Mouse (Mus musculus): ENCODE measurements around the gene Sh3bgrl.
"Not testable (repeated sequence)": the region's sequence is repeated elsewhere in the genome, so short reads cannot be mapped to it uniquely, and the experiment has no call there.

The Sh3bgrl gene

DNA sequence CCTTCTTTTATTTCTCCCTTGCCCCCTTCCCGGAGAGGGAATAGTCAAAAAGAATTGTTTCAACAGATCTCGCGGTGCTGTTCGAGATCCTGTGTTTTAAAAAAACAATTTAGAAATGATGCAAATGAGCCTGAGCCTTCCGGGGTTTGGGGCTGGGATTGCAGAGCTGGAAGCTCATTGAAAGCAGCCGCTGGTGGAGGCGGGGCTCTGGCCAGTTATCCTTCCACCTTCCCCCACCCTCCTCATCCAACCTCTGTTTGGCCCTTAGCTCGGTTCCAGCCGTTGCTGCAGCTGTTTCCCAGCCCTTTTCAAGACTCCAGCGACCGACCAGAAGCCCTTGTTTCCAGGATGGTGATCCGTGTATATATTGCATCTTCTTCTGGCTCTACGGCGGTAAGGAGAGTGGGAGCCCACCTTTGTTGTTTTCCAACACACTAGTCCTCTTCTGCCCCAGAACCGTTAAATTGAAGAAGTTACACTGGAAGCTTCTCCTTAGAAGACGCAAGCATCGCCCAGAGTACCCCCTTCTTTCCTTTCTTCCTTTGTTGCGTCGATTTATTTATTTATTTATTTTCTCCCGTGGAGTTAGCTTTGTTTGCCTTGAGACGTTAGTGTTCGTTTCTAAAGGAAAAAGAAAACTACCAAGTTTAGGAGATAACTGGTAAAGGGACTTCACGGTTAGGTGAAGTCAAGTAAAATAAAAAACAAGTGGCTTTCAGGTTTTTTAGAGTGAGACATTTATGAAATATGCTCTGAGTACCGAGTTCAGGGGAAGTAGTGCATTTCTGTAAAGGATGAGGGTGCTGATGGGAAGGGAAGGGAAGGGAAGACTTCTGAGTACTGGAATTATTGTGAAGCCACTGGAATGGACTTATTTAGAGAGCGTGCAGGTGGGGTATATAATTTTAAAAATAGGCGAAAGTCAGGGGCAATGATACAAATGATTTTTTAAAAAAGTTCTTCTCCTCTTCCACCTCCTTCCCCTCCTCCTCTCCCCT is at the start of gene Sh3bgrl:
Gene Sh3bgrl (plus strand): TSS at position 121 of the 998 bp plus-strand sequence.
- DNase-seq (ENCODE audit: low spot score), result peak; percentile 58

DNA sequence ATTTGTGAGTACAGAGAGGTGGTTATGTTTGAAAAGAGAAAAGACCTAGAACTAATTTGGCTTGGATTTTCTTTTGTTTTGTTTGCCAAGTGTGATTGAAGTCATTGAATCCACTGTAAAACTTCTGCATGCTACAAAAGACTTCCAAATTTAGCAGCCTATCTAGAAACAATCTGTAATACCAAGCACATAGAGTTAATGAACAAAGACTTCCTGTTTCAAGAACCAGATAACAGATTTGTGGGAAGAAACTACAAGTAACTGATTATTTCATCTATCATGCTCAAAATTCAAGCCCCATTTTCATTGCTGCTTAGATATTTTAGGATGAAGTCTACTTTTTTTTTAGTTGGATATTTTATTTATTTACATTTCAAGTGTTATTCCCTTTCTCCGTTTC is 47.4 kb upstream of the Sh3bgrl start:
- no peak for DNase-seq (ENCODE audit: low spot score)

DNA sequence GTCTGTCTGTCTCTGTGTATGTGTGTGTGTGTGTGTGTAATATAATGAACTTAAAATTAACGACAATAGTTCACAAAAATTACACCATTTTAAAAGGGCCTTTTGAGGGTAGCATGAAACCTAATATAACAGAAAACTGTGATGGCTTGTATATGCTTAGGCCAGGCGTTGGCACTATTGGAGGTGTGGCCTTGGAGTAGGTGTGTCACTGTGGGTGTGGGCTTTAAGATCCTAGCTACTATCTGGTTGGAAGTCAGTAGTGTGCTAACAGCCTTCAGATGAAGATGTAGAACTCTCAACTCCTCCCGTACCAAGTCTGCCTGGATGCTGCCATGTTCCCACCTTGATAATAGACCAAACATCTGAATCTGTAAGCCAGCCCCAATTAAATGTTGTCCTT is 23.4 kb upstream of the Sh3bgrl start:
- DNase-seq (ENCODE audit: low spot score), result no peak

DNA sequence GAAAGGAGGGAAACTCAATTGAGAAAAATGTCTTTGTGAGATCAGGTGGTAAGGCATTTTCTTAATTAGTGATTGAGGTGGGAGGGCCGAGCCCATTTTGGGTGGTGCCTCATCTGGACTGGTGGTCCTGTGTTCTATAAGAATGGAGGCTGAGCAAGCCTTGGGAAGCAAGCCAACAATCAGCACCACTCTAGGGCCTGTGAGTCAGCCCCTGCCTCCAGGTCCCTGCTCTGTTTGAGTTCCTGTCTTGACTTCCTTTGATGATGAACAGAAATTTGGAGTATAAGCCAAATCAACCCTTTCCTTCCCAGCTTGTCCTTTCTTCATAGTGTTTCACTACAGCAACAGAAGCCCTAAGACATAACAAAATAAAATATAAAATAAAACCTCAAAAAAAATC is 19.4 kb upstream of the Sh3bgrl start:
- no peak for DNase-seq (ENCODE audit: low spot score)

DNA sequence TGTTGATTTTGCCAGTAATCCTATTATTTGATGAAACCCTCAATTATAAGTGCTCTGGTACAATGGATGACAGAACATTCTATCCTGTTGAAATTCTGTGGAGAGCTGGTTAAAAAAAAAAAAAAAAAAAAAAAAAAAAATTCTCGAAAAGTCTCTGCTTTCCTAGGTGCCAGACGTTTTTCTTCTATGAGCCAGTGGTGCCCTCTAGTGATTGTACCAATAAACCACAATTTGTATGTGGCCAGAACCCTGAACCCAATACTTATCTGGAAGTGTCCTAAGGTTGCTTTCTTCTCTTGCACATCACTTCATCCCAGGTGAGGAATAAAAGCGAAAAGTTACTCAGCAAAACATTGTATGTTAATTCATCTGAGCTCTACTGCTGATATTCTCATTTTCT is 18.8 kb upstream of the Sh3bgrl start:
- peak; percentile 5 for DNase-seq (ENCODE audit: low spot score)

DNA sequence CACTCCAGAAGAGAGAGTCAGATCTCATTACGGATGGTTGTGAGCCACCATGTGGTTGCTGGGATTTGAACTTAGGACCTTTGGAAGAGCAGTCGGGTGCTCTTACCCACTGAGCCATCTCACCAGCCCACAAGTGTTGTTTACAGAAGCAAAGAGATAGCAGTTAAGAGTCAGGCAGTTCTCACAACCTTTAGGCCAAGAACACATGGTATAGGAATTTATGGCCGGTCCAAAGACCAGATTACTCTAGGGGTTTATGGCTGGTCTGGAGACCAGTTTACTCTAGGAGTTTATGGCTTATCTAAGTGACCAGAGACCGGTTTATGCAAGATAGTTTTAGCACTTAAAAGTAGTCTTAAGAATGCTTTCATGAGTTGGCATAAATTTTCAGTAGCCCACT is 15.8 kb upstream of the Sh3bgrl start:
- DNase-seq (ENCODE audit: low spot score), result not testable (repeated sequence)

DNA sequence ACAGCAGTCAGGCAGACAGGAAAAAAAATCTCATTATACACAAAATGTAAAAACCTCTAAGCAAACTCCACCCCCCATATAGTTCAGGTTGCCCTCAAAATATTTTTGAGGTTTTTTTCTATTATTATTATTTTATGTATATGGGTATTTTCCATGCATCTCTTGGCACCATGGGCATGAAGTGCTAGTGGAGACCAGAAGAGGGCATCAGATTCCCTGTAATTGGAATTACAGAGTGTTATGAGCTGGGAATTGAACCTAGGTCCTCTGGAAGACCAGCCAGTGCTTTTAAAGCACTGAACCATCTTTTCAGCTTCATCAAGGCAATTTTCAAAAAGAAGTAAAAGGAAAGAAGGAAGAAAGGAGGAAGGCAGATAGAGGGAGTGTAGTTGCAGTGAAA is 8.1 kb upstream of the Sh3bgrl start:
- DNase-seq (ENCODE audit: low spot score), result no peak

DNA sequence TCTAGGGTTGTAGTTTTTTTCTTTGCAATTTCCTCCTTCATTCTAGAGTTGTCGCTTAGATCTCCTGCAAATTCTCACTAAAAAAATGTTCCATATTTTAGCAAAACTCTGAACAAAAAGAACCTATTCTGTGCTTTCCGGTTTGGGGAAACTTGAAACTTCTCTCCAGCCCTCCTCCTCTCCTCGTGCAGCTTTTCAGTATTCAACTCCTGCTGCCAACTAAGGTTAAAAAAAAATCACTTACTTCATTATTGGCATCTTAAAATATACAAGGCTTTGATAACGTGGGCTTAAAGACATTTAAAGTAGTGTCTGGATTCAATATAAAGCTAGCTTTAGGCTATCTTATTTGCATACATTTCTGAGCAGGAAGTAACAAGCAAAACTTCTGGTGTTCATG is 365 bp upstream of the Sh3bgrl start:
- no peak for DNase-seq (ENCODE audit: low spot score)

DNA sequence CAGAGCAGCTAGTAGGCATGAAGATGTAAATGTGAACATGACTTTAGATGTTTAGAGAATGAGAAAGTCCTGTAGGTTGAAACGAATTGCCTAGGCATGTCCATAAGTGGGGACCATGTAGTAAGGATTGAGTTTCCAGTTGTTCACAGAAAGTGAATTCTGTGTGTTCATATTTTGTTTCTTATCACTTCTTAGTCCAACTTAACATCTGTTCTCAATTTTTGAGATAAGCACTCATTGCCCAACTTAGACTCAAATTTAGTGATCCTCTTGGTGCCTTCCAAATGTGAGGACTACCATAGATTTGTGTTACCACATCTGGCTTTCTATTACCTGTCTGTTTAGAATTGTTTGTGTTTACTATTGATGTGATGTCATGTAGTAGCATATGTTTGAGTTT is 3.3 kb downstream of the Sh3bgrl start:
- DNase-seq (ENCODE audit: low spot score), result no peak

DNA sequence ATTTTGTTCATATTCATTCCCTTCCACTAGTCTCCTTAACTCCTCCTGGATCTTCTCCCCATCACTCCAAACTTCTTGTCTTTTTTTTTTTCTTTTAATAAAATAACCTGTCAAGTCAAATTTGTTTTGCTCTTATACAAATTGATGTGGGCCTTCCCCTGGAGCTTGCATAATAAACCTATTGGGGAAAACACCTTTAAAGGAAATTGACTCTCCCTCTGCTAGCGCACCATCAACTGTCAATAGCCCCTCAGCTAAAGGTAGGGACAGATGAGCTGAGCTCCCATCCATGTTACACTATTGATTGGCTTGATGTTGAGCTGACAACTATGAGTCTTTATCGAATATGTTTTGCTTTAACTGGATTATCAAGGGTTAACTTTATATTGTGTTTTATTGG is 5.3 kb downstream of the Sh3bgrl start:
- DNase-seq (ENCODE audit: low spot score), result no peak

DNA sequence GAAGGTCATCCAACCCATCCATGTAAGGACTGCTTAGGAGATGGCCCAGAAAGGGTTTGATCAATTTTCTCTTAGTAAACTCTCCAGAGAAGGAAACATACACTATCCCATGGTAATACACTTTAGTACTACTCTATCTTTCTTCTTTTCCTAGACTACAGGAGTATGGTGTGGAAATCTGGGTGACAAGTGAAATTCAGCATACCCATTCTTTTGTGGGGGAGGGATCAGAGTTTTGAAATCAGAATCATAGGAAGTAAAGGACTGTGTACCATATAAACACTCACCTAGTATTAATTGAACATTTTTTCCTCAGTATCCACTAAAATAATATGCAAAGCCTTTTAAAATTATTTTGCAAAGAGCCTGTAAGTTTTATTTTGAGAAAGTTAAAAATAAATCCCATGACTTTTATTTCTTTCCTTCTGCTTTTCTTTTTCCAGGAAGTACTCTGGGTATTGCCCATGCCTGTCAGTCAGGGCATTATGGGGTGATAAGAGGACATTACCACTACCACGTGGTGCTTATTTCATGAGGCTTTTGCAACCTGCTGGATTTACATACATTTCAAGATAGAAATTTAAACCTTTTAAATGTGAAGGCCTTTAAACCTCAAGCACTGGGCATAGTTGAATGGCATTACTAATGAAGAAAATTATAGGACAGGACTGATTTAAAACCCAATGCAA is 13.1 kb downstream of the Sh3bgrl start:
- DNase-seq (ENCODE audit: low spot score), result no peak

DNA sequence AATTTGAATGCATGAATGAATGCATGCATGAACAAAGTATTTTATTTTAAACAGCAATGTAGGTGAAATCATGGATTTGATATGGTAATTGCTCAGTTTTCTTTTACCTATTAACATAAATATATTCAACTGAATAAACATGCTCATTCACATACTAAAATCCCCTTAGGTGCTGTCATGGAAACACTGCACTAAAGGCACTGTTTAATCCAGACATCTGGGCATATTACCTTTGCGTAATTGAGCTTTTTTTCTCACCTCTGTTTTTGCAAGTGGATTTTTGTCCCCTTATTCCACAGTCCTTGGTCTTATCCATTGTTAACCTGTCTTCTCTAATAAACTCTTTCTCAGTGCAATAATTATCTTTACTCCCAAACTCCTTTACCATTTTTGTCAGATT is 17.7 kb downstream of the Sh3bgrl start:
- no peak for DNase-seq (ENCODE audit: low spot score)

DNA sequence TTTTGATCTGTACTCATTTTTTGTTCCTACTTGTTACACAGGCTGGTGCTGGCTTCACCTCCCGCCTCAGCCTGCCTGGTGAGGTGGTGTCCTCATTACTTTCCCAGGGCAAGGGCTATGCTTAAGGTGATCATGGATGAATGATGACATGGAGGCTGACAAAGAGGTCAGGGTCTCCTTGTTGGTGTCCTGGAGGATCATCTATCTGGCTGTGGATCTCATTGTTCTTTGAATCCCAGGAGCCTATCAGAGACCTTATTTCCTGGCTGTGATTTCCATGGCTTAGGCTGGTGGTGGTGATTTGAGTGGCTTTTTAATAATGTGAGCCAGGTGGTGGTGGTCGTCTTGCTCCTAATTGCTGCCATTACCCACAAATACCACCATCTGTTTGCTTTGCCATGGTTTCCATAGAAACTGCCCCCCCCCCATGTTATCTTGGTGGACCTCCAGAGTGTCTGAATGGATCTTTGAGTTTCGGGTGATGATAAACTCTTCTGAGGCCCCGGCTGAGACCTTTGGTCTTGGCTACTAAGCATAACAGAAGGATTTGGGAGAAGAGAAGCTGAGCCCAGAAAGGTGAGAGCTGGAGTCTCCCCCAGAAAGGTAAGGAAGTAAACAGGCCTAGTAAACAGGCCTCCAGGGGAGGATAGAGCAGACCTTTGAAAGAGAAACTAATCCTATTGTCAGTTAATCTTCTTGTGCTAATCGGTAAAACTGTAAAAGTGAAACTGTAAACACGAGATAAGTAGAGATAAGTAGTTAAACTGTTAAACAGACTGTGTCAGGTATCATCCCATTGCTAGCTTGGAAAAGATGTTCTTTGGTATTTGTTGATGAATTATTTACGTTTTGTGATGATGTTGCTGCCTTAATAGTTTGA is 18.5 kb downstream of the Sh3bgrl start:
- DNase-seq (ENCODE audit: low spot score), result no peak

DNA sequence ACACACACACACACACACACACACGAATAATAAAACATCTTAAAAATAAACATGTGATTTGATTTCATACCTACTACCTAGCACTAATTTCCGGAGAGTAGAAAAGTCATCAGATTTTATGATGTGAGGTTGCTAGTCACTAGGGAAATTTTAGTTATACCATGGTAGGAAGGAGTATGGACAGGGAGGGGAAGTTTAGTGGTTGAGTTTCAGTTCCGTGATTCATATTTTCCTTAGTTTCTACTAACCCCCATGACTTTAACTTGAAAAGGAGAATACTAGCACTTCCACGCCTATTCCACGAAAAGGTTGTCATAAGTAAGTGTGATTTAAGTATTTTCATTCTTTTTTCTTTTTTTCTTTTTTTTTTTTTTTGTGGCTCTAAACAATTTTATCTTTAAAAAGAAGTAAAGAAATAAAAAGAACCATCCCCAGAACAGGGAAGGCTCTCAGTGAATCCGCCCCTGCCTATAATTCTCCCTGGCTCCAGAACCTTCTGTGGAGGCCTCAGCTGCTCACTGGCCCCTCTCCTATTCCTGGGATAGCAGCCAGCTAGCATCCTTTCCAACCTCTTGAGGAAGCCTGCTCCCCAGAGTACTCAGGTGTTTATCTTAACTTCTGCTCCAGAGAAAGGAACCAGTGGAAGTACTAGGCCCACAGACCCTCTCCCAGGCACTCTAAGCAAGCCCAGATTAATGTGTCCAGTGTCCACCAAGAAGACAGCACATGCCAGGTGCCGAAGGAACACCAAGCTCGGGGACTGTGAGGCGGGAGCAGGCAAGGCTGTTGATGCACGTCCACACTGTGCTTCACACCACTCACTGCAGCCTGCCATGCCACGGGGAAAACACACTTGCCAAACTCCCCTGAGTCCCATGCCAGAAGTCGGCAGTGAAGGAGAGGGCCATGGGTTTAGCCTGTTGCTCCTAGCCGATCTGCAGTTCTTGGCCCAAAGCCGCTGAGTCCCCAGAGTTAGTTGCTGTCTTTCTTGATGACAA is 25.0 kb downstream of the Sh3bgrl start:
- DNase-seq (ENCODE audit: low spot score), result no peak

DNA sequence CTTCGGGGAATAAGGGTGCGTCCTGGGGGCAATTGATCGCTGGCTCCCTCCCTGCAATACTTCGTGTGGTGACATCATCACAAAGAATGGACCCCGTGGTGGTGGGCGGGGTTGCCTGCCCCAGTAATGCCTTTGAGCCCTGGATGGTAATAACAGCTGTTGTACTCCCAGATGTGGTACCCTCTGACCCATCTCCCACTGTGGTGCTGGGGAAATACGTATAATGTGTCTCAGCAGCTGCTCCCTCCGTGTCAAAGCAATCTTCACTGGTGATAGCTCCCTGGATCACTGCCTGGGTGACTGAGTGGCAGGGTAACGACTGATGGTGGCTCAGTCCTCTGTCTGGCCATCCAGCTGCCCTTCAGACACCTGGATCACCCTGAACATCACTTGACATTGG is 26.0 kb downstream of the Sh3bgrl start:
- no peak for DNase-seq (ENCODE audit: low spot score)

DNA sequence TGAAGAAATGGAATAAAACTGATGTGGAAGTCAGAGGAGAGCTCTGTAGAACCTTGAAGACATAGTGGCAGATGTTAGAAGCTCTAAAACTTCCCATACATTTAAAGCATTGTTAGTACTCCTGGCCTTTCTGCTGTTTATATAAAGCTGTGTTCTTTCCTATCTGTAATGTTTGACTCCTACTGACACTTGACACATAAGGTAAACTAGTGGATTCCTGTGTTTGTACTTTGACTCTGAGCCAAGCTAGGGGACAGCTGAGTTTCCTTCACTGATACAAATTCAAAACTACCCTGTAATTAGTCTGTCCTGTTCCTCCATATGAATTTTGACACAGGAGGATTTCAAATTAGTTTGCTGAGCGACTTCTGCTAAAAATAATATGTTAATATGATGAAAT is 27.5 kb downstream of the Sh3bgrl start:
- no peak for DNase-seq (ENCODE audit: low spot score)

DNA sequence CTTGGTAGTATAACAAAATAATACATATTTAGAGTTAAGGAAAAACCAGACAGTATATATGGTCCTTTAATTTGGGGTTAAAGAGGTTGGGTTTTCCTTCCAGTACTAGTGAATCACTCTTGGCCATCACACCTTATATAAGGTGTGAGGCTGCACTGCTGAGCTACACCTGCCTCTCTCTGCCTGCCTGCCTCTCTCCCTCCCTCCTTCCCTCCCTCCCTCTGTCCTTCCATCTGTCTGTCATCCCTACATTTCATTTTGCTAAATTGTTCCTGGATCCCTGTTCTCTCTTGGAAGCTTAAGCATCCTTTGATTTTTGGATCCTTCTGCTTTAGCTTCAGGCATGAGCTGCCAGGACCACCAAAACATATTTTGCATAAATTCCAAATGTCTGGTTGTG is 28.6 kb downstream of the Sh3bgrl start:
- no peak for DNase-seq (ENCODE audit: low spot score)

DNA sequence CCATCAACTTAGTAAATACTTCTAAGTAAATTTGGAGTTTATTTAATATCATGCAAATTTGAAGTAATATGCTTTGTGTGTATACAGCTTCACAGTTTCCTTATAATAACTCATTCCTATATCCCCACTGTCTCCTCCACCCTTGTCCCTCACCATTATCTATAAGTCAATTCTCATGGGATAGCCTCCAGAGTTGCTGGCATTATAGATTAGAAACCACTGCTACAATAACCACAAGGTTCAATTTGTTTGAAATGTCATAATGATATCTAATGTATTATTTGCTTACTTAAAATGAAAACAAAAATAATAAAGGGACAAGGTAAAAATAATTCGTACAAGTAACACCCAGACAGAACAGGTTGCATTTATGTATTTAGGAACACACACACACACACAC is 31.7 kb downstream of the Sh3bgrl start:
- DNase-seq (ENCODE audit: low spot score), result no peak

DNA sequence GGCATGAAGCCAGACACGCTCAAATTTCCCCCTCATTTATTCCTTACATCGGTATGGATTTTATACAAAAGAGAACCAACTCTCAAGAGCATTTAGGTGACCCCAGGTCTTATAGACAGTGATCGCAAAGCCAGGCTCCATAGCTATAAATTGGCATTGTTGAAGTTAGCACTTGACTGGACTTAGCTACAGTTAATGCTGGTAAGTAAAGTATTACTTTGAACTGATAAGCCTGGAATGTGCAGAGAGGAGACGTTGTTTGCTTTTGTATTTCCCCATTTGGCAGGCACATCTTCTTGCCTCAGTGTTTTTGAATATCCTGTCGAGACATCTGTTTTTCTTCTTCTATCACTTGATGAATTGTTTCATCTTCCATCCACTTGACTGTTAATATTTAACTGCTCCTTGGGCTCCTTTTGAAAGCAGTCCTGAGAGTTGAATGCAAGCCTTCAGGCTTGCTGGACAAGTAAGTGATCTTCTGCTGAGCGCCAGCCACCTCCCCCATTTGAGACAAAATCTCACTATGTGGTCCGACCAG is 32.5 kb downstream of the Sh3bgrl start:
- DNase-seq (ENCODE audit: low spot score), result no peak

DNA sequence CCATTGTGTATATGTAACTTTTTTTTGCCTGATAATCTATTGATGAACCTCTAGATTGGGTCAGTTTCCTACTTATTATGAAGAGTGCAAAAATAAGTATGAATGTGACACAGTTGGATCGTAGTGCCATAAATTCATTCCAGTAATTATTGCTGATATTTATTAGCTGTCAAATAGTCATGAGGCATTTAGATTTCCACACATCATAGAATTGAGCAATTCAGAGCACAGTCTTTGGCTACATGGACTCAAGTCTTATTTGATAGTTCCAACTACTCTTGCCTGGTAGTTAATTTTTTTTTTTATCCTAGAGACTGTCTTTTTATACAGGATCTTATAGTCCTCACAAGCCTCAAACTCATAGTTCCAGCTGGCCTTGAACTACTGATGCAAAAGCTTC is 34.9 kb downstream of the Sh3bgrl start:
- no peak for DNase-seq (ENCODE audit: low spot score)

DNA sequence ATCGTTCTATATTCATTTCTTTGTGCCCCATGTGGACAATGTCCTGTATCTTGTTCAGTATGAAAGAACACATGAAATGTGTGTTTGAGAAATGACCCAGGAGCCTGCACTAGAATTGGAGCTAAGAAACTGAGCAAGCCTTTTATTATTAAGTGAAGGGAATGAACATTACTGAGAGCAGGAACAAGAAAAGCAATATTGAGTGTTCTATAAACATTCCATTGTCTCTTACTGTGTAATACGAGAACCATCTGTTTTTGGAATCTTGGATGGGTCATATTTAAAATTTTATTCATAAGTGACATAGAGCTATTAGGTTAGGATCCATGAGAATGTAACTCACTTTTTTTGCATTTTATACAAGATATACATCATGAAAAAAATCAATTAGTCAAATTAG is 36.7 kb downstream of the Sh3bgrl start:
- DNase-seq (ENCODE audit: low spot score), result no peak

Data from layer of hippocampus, adult 11-12 months (tissue).